Mouse (Mus musculus) adrenal gland, postnatal 0 days (tissue): Measurements from ENCODE around the gene Mybph. TPM values are rescaled to one million over a fixed set of nuclear protein-coding genes. Genes with fewer than 3 reads are reported as not detected.

Source experiments
- polyA plus RNA-seq: library from polyadenylated mRNA; unstranded; fragments of >200 nt; fragmentation: Nextera tagmentation; extraction: Ambion mirVana; gene quantifications from 2 replicates; pipeline ENCODE4 v1.2.1, GENCODE M21; 2015

Gene Mybph
- polyA plus RNA-seq: 0.38 and 0.39 TPM in 2 replicates

GRCm38 (mm10) chr1:134193126-134193525 is at the start of gene Mybph:
TSS of gene Mybph (plus strand) at chr1:134193448.

GRCm38 (mm10) chr1:134182025-134182424 is 11.2 kb upstream of the Mybph start, which contains the start of gene Chil1:
TSS of gene Chil1 (plus strand) at chr1:134182176.

GRCm38 (mm10) chr1:134235391-134235921 is 42.2 kb downstream of the Mybph start, which contains the start of gene Adora1:
TSS of gene Adora1 (minus strand) at chr1:134235431.

Other genes with a start within 250 kb of the Mybph start
- 17.8 and 24.8 TPM in 2 replicates for gene Fmod, start 156.2 kb upstream of the Mybph start, polyA plus RNA-seq
- gene Btg2, start 114.3 kb upstream of the Mybph start, polyA plus RNA-seq: 19.9 and 20.4 TPM in 2 replicates
- 0.22 and 0.25 TPM in 2 replicates for gene Chit1, start 82.2 kb upstream of the Mybph start, polyA plus RNA-seq
- 3.4 and 3.5 TPM in 2 replicates for gene Chil1, start 11.3 kb upstream of the Mybph start, polyA plus RNA-seq
- gene Adora1, start 42.0 kb downstream of the Mybph start, polyA plus RNA-seq: 22.8 and 68.6 TPM in 2 replicates
- 0.24 and 0.84 TPM in 2 replicates for gene Myog, start 96.5 kb downstream of the Mybph start, polyA plus RNA-seq
- gene Ppfia4, start 139.5 kb downstream of the Mybph start, polyA plus RNA-seq: 0.91 and 2.3 TPM in 2 replicates
- gene Tmem183a, start 168.5 kb downstream of the Mybph start, polyA plus RNA-seq: 33.5 and 36.1 TPM in 2 replicates
- gene 4933406M09Rik, start 192.5 kb downstream of the Mybph start, polyA plus RNA-seq: not detected in 2 replicates
- gene Cyb5r1, start 212.1 kb downstream of the Mybph start, polyA plus RNA-seq: 18.1 and 27.8 TPM in 2 replicates
- 94.9 and 131 TPM in 2 replicates for gene Adipor1, start 221.9 kb downstream of the Mybph start, polyA plus RNA-seq